Comparison of ENCODE assay signal across 8 mouse cellular contexts in the genomic region with DNA sequence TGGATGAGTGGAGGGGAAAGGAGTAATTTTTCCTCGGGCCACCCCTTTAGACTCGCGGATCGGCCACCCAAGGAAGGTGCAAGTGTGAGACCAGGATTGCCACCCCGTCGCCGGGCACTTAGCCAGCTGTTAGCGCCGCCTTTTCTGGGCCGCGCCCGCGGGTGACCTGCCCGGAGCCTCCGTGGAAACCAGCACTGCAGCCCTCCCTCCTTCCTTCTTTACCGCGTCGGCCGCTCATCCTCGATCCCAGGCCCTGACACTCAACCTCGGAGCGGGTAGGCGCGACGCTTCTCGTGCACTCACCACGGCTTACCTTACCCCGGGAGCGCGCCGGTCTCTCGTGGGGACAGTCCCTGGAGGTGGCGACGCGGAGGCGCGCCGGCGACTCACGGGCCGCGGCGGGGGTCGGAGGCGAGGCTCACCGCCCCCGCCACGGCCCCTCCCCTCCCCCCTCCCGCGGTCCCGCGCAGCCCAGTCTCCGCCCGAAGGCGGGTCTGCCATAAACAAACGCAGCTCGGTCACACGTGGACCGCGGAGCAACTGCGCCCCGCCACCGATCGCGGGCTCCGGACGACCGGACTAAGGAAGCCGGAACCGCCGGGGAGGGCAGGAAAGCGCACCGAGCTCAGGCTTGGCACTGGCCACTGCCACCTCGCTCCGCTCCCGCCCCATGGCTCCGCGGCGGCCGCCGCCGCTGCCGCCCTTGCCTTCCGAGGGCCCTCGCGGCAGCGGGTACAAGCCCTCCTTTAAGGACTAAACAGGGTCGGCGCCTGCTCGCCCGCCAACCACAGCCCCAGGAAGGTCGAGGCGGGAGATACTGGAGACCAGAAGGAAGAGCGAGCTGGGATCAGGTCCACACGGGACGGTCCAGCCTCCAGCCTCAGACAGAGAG. TPM values are rescaled to one million over a fixed set of nuclear protein-coding genes. Genes with fewer than 3 reads are reported as not detected.
A peak's percentile ranks its signal among the peaks of the same experiment; 100 is the strongest.
DNase-seq lines count a peak whose midpoint lies in the region; ATAC-seq and TF ChIP-seq lines count a peak whose summit lies in the region.

A gene (plus strand): TSS at position 221 of the 892 bp plus-strand sequence.

- no peaks in the 10 kb centered on the region for H3K27me3 ChIP-seq in C2C12 (ENCODE audit: control insufficient read depth, insufficient read depth, insufficient read length)
- peaks cover 98% of the 10 kb centered on the region for H3K27me3 ChIP-seq in midbrain, embryonic 13.5 days

- H3K36me3 ChIP-seq in C2C12 (ENCODE audit: control insufficient read depth, insufficient read depth), result no peaks in the 10 kb centered on the region
- no peaks in the 10 kb centered on the region for H3K36me3 ChIP-seq in midbrain, embryonic 13.5 days

- H3K4me1 ChIP-seq in brown adipose tissue, adult 24 weeks (ENCODE audit: control insufficient read depth, insufficient read depth, insufficient read length, low read length), result peaks cover 3% of the 10 kb centered on the region; the same call in 1 of the 2 replicates
- H3K4me1 ChIP-seq in midbrain, embryonic 13.5 days (replicated peaks), result peaks cover 24% of the 10 kb centered on the region

- H3K79me2 ChIP-seq in C2C12 (ENCODE audit: control insufficient read depth, insufficient read depth), result no peaks in the 10 kb centered on the region

- H3K79me3 ChIP-seq in C2C12 (ENCODE audit: low read depth), result peaks cover 5% of the 10 kb centered on the region

- H3K9ac ChIP-seq in midbrain, embryonic 13.5 days (replicated peaks), result peak within 1 kb of the TSS; percentile 42

- DNase-seq in kidney, postnatal 36 days, result peak; percentile 63 to 84
- DNase-seq in layer of hippocampus, adult 9-10 months (ENCODE audit: low spot score), result no peak
- no peak for DNase-seq in spleen, adult 12 weeks (ENCODE audit: low spot score)

- peak within 1 kb of the TSS; percentile 48 for H3K4me2 ChIP-seq in midbrain, embryonic 13.5 days (replicated peaks)

- WGBS in midbrain, embryonic 13.5 days, result under 1% methylated on average over 93 of the region's 96 CpGs

- H3K4me3 ChIP-seq in C2C12 (ENCODE audit: insufficient read depth, poor library complexity, severe bottlenecking), result peak within 1 kb of the TSS; percentile 49
- peak within 1 kb of the TSS; percentile 57 for H3K4me3 ChIP-seq in brown adipose tissue, adult 24 weeks (ENCODE audit: insufficient read depth, low read depth, low read length)
- H3K4me3 ChIP-seq in midbrain, embryonic 13.5 days (replicated peaks), result peak within 1 kb of the TSS; percentile 32

- no peak within 1 kb of the TSS for H3K27ac ChIP-seq in brown adipose tissue, adult 24 weeks (replicated peaks; ENCODE audit: low read depth, low read length)
- no peak within 1 kb of the TSS for H3K27ac ChIP-seq in midbrain, embryonic 13.5 days

- H3ac ChIP-seq in C2C12 (ENCODE audit: control insufficient read depth, insufficient read length, low read depth), result peak within 1 kb of the TSS; percentile 72

- H3K9me3 ChIP-seq in midbrain, embryonic 13.5 days, result no peaks in the 10 kb centered on the region

- TF ChIP-seq CTCF in C2C12 (IDR thresholded peaks at IDR 0.05; ENCODE audit: control insufficient read depth, insufficient read depth, insufficient read length), result no peak

- ATAC-seq in granulocyte monocyte progenitor cell, adult 5-6 weeks (replicated peaks; ENCODE audit: poor library complexity, severe bottlenecking), result 0 out of 2 replicates have a peak, but pooled peaks have one; percentile 4
- no peak for ATAC-seq in midbrain, embryonic 13.5 days
- ATAC-seq in CD4-positive, CD25-positive, alpha-beta regulatory T cell, adult 4 months, result no peak

TF ChIP-seq in C2C12, 6 proteins besides CTCF, POLR2A, EP300 and RAD21:
- TF ChIP-seq MYOG (IDR thresholded peaks at IDR 0.05; ENCODE audit: control insufficient read depth, extremely low read depth, insufficient read length) (no peak), MAX (IDR thresholded peaks at IDR 0.05) (no peak), CEBPB (IDR thresholded peaks at IDR 0.05; ENCODE audit: low read depth) (no peak), MYOD1 (IDR thresholded peaks at IDR 0.05; ENCODE audit: control insufficient read depth, insufficient read length, low read depth) (no peak), FOSL1 (IDR thresholded peaks at IDR 0.05; ENCODE audit: insufficient read depth, low read length, poor library complexity, severe bottlenecking) (no peak), USF1 (IDR thresholded peaks at IDR 0.05; ENCODE audit: low read depth) (no peak)

RNA-seq across cellular contexts. Expression of the gene that starts here (rescaled TPM):
- polyA plus RNA-seq in C2C12 (2012; fragmentation: generic; extraction: Trizol), result 8.0 TPM
- 0.52 and 0.96 TPM in 2 replicates for polyA plus RNA-seq in brown adipose tissue, adult 24 weeks (2012; ENCODE audit: insufficient read depth, insufficient read length, missing spikeins)
- total RNA-seq in granulocyte monocyte progenitor cell, adult 5-6 weeks (2014; fragmentation: Nextera tagmentation), result not detected in 2 replicates
- total RNA-seq in granulocyte monocyte progenitor cell, adult 5-6 weeks (2017), result 0.09 and 0.26 TPM in 2 replicates
- 0.24 and 0.44 TPM in 2 replicates for polyA plus RNA-seq in midbrain, embryonic 13.5 days (2015; fragmentation: Nextera tagmentation; extraction: Ambion mirVana)
- polyA plus RNA-seq in CD4-positive, CD25-positive, alpha-beta regulatory T cell, adult 4 months (2017; shearing (Covaris generic)), result not detected

Comparison
In these comparisons a context has a peak if more than half of its experiments do, and no peak if none do; other contexts are left out.
1. Peak in ATAC-seq in granulocyte monocyte progenitor cell, adult 5-6 weeks; RNA of the gene not detected or under 1 TPM.
2. DNase-seq: peak in kidney, postnatal 36 days (2 of 2); none in layer of hippocampus, adult 9-10 months (single experiment) and spleen, adult 12 weeks (single experiment).
3. Peak in every context shown above with its lines, with median percentiles within 50 percentile points of each other: H3K4me3 ChIP-seq.